Mouse (Mus musculus): ENCODE measurements at regions not wholly inside any gene's neighbourhood (a gene's known extent, or its start where the extent isn't known, plus 50 kb on each side); places are given as distances from the start of the nearest gene placed in this dataset.
A peak's percentile ranks its signal among the peaks of the same experiment; 100 is the strongest.

GRCm38 (mm10) chr13:99090361-99090760, 94.3 kb upstream of the Zfp366 start:
- no peaks in the 10 kb centered on the region for H3K9me3 ChIP-seq (ENCODE audit: control insufficient read depth, low read length)
- H3K27me3 ChIP-seq (ENCODE audit: control insufficient read depth, insufficient read depth, low read length), result no peaks in the 10 kb centered on the region
- no peaks in the 10 kb centered on the region for H3K36me3 ChIP-seq (replicated peaks; ENCODE audit: control insufficient read depth, insufficient read depth)
- H3K4me2 ChIP-seq (replicated peaks), result no peak overlapping the region
- WGBS, result 41% methylated on average over 3 of the region's 3 CpGs
- ATAC-seq (ENCODE audit: low FRiP score), result no peak
- no peak overlapping the region for H3K27ac ChIP-seq
- no peak overlapping the region for H3K9ac ChIP-seq
- DNase-seq (ENCODE audit: low spot score), result no peak
- H3K4me3 ChIP-seq (replicated peaks; ENCODE audit: low read length), result no peak overlapping the region
- peaks cover 22% of the 10 kb centered on the region for H3K4me1 ChIP-seq (replicated peaks; ENCODE audit: control insufficient read depth, insufficient read depth, low read length)

- Histone ChIP-seq H3K4me1 (replicated peaks; ENCODE audit: control insufficient read depth, insufficient read depth, low read length) (peaks cover 13% of the 10 kb centered on the region), H3K27ac (no peak overlapping the region), H3K36me3 (replicated peaks; ENCODE audit: control insufficient read depth, insufficient read depth) (no peaks in the 10 kb centered on the region), H3K4me3 (replicated peaks; ENCODE audit: low read length) (no peak overlapping the region), H3K4me2 (replicated peaks) (no peak overlapping the region), H3K27me3 (ENCODE audit: control insufficient read depth, insufficient read depth, low read length) (no peaks in the 10 kb centered on the region), H3K9me3 (ENCODE audit: control insufficient read depth, low read length) (no peaks in the 10 kb centered on the region), H3K9ac (no peak overlapping the region)
- DNase-seq (ENCODE audit: low spot score), result no peak
- ATAC-seq (ENCODE audit: low FRiP score), result no peak
- 88% methylated on average over 4 of the region's 4 CpGs for WGBS
Observed at GRCm38 (mm10) chr13:99088285-99088684, 96.3 kb upstream of the Zfp366 start.

GRCm38 (mm10) chr13:99079331-99079761, 95.0 kb upstream of the 1700024P04Rik start:
- Histone ChIP-seq H3K4me2 (replicated peaks) (no peak overlapping the region), H3K4me3 (replicated peaks; ENCODE audit: low read length) (no peak overlapping the region), H3K36me3 (replicated peaks; ENCODE audit: control insufficient read depth, insufficient read depth) (no peaks in the 10 kb centered on the region), H3K9ac (no peak overlapping the region), H3K27ac (no peak overlapping the region), H3K9me3 (ENCODE audit: control insufficient read depth, low read length) (no peaks in the 10 kb centered on the region), H3K27me3 (ENCODE audit: control insufficient read depth, insufficient read depth, low read length) (no peaks in the 10 kb centered on the region), H3K4me1 (replicated peaks; ENCODE audit: control insufficient read depth, insufficient read depth, low read length) (no peaks in the 10 kb centered on the region)
- WGBS, result 96% methylated on average over 8 of the region's 8 CpGs
- no peak for ATAC-seq (ENCODE audit: low FRiP score)
- no peak for DNase-seq (ENCODE audit: low spot score)

GRCm38 (mm10) chr13:99078643-99079042, 94.3 kb upstream of the 1700024P04Rik start:
- Histone ChIP-seq H3K4me2 (replicated peaks) (no peak overlapping the region), H3K27me3 (ENCODE audit: control insufficient read depth, insufficient read depth, low read length) (no peaks in the 10 kb centered on the region), H3K4me3 (replicated peaks; ENCODE audit: low read length) (no peak overlapping the region), H3K27ac (no peak overlapping the region), H3K36me3 (replicated peaks; ENCODE audit: control insufficient read depth, insufficient read depth) (no peaks in the 10 kb centered on the region), H3K4me1 (replicated peaks; ENCODE audit: control insufficient read depth, insufficient read depth, low read length) (no peaks in the 10 kb centered on the region), H3K9me3 (ENCODE audit: control insufficient read depth, low read length) (no peaks in the 10 kb centered on the region), H3K9ac (no peak overlapping the region)
- DNase-seq (ENCODE audit: low spot score) (no peak), ATAC-seq (ENCODE audit: low FRiP score) (no peak)
- WGBS, result 92% methylated on average over 10 of the region's 10 CpGs

- 58% methylated on average over 6 of the region's 6 CpGs for WGBS
- Histone ChIP-seq H3K9me3 (ENCODE audit: control insufficient read depth, low read length) (no peaks in the 10 kb centered on the region), H3K27me3 (ENCODE audit: control insufficient read depth, insufficient read depth, low read length) (no peaks in the 10 kb centered on the region), H3K9ac (no peak overlapping the region), H3K27ac (no peak overlapping the region), H3K4me3 (replicated peaks; ENCODE audit: low read length) (no peak overlapping the region), H3K4me1 (replicated peaks; ENCODE audit: control insufficient read depth, insufficient read depth, low read length) (peaks cover 6% of the 10 kb centered on the region; the same call in 1 of the 2 replicates), H3K36me3 (replicated peaks; ENCODE audit: control insufficient read depth, insufficient read depth) (no peaks in the 10 kb centered on the region), H3K4me2 (replicated peaks) (no peak overlapping the region)
- DNase-seq (ENCODE audit: low spot score) (no peak), ATAC-seq (ENCODE audit: low FRiP score) (no peak)
Observed at GRCm38 (mm10) chr13:99077039-99077749, 92.8 kb upstream of the 1700024P04Rik start.

- peaks cover 13% of the 10 kb centered on the region for H3K4me1 ChIP-seq (replicated peaks; ENCODE audit: control insufficient read depth, insufficient read depth, low read length)
- DNase-seq (ENCODE audit: low spot score) (no peak), ATAC-seq (ENCODE audit: low FRiP score) (no peak)
- no peaks in the 10 kb centered on the region for H3K9me3 ChIP-seq (ENCODE audit: control insufficient read depth, low read length)
- H3K27ac ChIP-seq, result no peak overlapping the region
- H3K4me3 ChIP-seq (replicated peaks; ENCODE audit: low read length), result no peak overlapping the region
- WGBS, result 88% methylated on average over 4 of the region's 4 CpGs
- H3K9ac ChIP-seq, result no peak overlapping the region
- no peaks in the 10 kb centered on the region for H3K36me3 ChIP-seq (replicated peaks; ENCODE audit: control insufficient read depth, insufficient read depth)
- no peak overlapping the region for H3K4me2 ChIP-seq (replicated peaks)
- no peaks in the 10 kb centered on the region for H3K27me3 ChIP-seq (ENCODE audit: control insufficient read depth, insufficient read depth, low read length)
Observed at GRCm38 (mm10) chr13:99075467-99075866, 91.1 kb upstream of the 1700024P04Rik start.

GRCm38 (mm10) chr13:99071821-99072414, 87.6 kb upstream of the 1700024P04Rik start:
- no peak overlapping the region for H3K9ac ChIP-seq
- H3K27ac ChIP-seq, result no peak overlapping the region
- no peak overlapping the region for H3K4me2 ChIP-seq (replicated peaks)
- no peaks in the 10 kb centered on the region for H3K27me3 ChIP-seq (ENCODE audit: control insufficient read depth, insufficient read depth, low read length)
- H3K4me3 ChIP-seq (replicated peaks; ENCODE audit: low read length), result no peak overlapping the region
- WGBS, result 68% methylated on average over 8 of the region's 8 CpGs
- no peak for ATAC-seq (ENCODE audit: low FRiP score)
- DNase-seq (ENCODE audit: low spot score), result no peak
- H3K36me3 ChIP-seq (replicated peaks; ENCODE audit: control insufficient read depth, insufficient read depth), result no peaks in the 10 kb centered on the region
- H3K9me3 ChIP-seq (ENCODE audit: control insufficient read depth, low read length), result no peaks in the 10 kb centered on the region
- H3K4me1 ChIP-seq (replicated peaks; ENCODE audit: control insufficient read depth, insufficient read depth, low read length), result peaks cover 16% of the 10 kb centered on the region

GRCm38 (mm10) chr13:99071413-99071812, 87.0 kb upstream of the 1700024P04Rik start:
- ATAC-seq (ENCODE audit: low FRiP score) (0 out of 2 replicates have a peak, but pooled peaks have one; percentile 27), DNase-seq (ENCODE audit: low spot score) (no peak)
- 34% methylated on average over 6 of the region's 6 CpGs for WGBS
- no peaks in the 10 kb centered on the region for H3K27me3 ChIP-seq (ENCODE audit: control insufficient read depth, insufficient read depth, low read length)
- H3K27ac ChIP-seq, result no peak overlapping the region
- no peaks in the 10 kb centered on the region for H3K36me3 ChIP-seq (replicated peaks; ENCODE audit: control insufficient read depth, insufficient read depth)
- H3K4me1 ChIP-seq (replicated peaks; ENCODE audit: control insufficient read depth, insufficient read depth, low read length), result peaks cover 16% of the 10 kb centered on the region
- H3K4me2 ChIP-seq (replicated peaks), result no peak overlapping the region
- H3K9ac ChIP-seq, result no peak overlapping the region
- no peaks in the 10 kb centered on the region for H3K9me3 ChIP-seq (ENCODE audit: control insufficient read depth, low read length)
- H3K4me3 ChIP-seq (replicated peaks; ENCODE audit: low read length), result no peak overlapping the region

- Histone ChIP-seq H3K4me3 (replicated peaks; ENCODE audit: low read length) (no peak overlapping the region), H3K27me3 (ENCODE audit: control insufficient read depth, insufficient read depth, low read length) (no peaks in the 10 kb centered on the region), H3K27ac (no peak overlapping the region), H3K9me3 (ENCODE audit: control insufficient read depth, low read length) (no peaks in the 10 kb centered on the region), H3K9ac (no peak overlapping the region), H3K36me3 (replicated peaks; ENCODE audit: control insufficient read depth, insufficient read depth) (no peaks in the 10 kb centered on the region), H3K4me1 (replicated peaks; ENCODE audit: control insufficient read depth, insufficient read depth, low read length) (peaks cover 16% of the 10 kb centered on the region), H3K4me2 (replicated peaks) (no peak overlapping the region)
- DNase-seq (ENCODE audit: low spot score) (no peak), ATAC-seq (ENCODE audit: low FRiP score) (no peak; the same call in 1 of the 2 replicates)
- WGBS, result 82% methylated on average over 10 of the region's 10 CpGs
Observed at GRCm38 (mm10) chr13:99069767-99070166, 85.4 kb upstream of the 1700024P04Rik start.
